ENCODE assay signal across 8 mouse cellular contexts in genomic region chr2:26507481-26507886, GRCm38 (mm10). TPM values are rescaled to one million over a fixed set of nuclear protein-coding genes. Genes with fewer than 3 reads are reported as not detected.
A peak's percentile ranks its signal among the peaks of the same experiment; 100 is the strongest.
DNase-seq lines count a peak whose midpoint lies in the region; ATAC-seq and TF ChIP-seq lines count a peak whose summit lies in the region.

No protein-coding gene starts in this region.

- peak overlapping the region; percentile 30 for H3K4me2 ChIP-seq in heart, embryonic 12.5 days
- H3K4me2 ChIP-seq in kidney, embryonic 15.5 days = peak overlapping the region; percentile 43

- peak; percentile 58 to 71 for DNase-seq in right cerebral cortex, postnatal 10 days (ENCODE audit: low spot score in 2 of 2)
- no peak for DNase-seq in right cerebral cortex, postnatal 14 days
- peak; percentile 54 for DNase-seq in embryo, embryonic 9.5 days (ENCODE audit: extremely low spot score)
- peak; percentile 79 for DNase-seq in lung, postnatal 25 days (ENCODE audit: low spot score)
- DNase-seq in layer of hippocampus, postnatal 14 days (ENCODE audit: low spot score in 2 of 2) = no peak

- peaks cover 40% of the 10 kb centered on the region for H3K4me1 ChIP-seq in heart, embryonic 12.5 days (replicated peaks)
- H3K4me1 ChIP-seq in kidney, embryonic 15.5 days = peaks cover 58% of the 10 kb centered on the region
- peaks cover 14% of the 10 kb centered on the region for H3K4me1 ChIP-seq in testis, adult 2 months (ENCODE audit: control insufficient read depth, insufficient read depth, low read length)

- no peak for TF ChIP-seq CTCF in testis, adult 2 months (IDR thresholded peaks at IDR 0.05; ENCODE audit: control insufficient read depth, insufficient read depth, insufficient replicate concordance, low read depth, low read length)

- no peaks in the 10 kb centered on the region for H3K36me3 ChIP-seq in heart, embryonic 12.5 days
- H3K36me3 ChIP-seq in kidney, embryonic 15.5 days = no peaks in the 10 kb centered on the region
- H3K36me3 ChIP-seq in testis, adult 2 months (ENCODE audit: control insufficient read depth, insufficient read depth, low read length) = no peaks in the 10 kb centered on the region

- 14% methylated on average over 7 of the region's 7 CpGs for WGBS in heart, embryonic 12.5 days
- 4% methylated on average over 7 of the region's 7 CpGs for WGBS in kidney, embryonic 15.5 days

- no peak overlapping the region for H3K9ac ChIP-seq in heart, embryonic 12.5 days
- H3K9ac ChIP-seq in kidney, embryonic 15.5 days = peak overlapping the region; percentile 40

- no peak overlapping the region for H3K4me3 ChIP-seq in heart, embryonic 12.5 days
- peak overlapping the region; percentile 3; the same call in 1 of the 2 replicates for H3K4me3 ChIP-seq in kidney, embryonic 15.5 days (replicated peaks)
- H3K4me3 ChIP-seq in testis, adult 2 months (ENCODE audit: control insufficient read depth, low read depth, low read length) = no peak overlapping the region

- peak overlapping the region; percentile 77 for H3K27ac ChIP-seq in heart, embryonic 12.5 days (ENCODE audit: poor library complexity, severe bottlenecking)
- H3K27ac ChIP-seq in kidney, embryonic 15.5 days = peak overlapping the region; percentile 97
- H3K27ac ChIP-seq in testis, adult 2 months (ENCODE audit: control insufficient read depth, insufficient read depth, low read depth, low read length) = peak overlapping the region; percentile 54; the same call in 1 of the 2 replicates

- ATAC-seq in heart, embryonic 12.5 days (ENCODE audit: insufficient number of reproducible peaks, low FRiP score) = no peak
- peak; percentile 41; the same call in 1 of the 2 replicates for ATAC-seq in kidney, embryonic 15.5 days (replicated peaks; ENCODE audit: low FRiP score)

- peaks cover 9% of the 10 kb centered on the region for H3K27me3 ChIP-seq in heart, embryonic 12.5 days (replicated peaks)
- no peaks in the 10 kb centered on the region for H3K27me3 ChIP-seq in kidney, embryonic 15.5 days
- no peaks in the 10 kb centered on the region for H3K27me3 ChIP-seq in testis, adult 2 months (ENCODE audit: control insufficient read depth, insufficient read depth, low read length)

- TF ChIP-seq POLR2A in testis, adult 2 months (IDR thresholded peaks at IDR 0.05; ENCODE audit: control insufficient read depth, low read depth, low read length) = no peak

- H3K9me3 ChIP-seq in heart, embryonic 12.5 days (replicated peaks) = no peaks in the 10 kb centered on the region
- H3K9me3 ChIP-seq in kidney, embryonic 15.5 days (replicated peaks) = no peaks in the 10 kb centered on the region

RNA-seq across cellular contexts. Expression of gene Notch1, which starts 9.0 kb away (rescaled TPM):
- polyA plus RNA-seq in heart, embryonic 12.5 days (2016; fragmentation: Nextera tagmentation; extraction: Ambion mirVana) = 20.4 TPM in 2 replicates
- polyA plus RNA-seq in kidney, embryonic 15.5 days (2015; fragmentation: Nextera tagmentation; extraction: Ambion mirVana) = 22.0 and 24.6 TPM in 2 replicates
- polyA plus RNA-seq in testis, adult 2 months (2012; rRNA removed) = 3.0 TPM in 2 replicates
- total RNA-seq in layer of hippocampus, postnatal 14 days (2021) = 10 to 100 TPM; 35.4 to 45.2 TPM

Comparison
In these comparisons a context has a peak if more than half of its experiments do, and no peak if none do; other contexts are left out.
1. DNase-seq: peak in right cerebral cortex, postnatal 10 days (2 of 2), embryo, embryonic 9.5 days (single experiment) and lung, postnatal 25 days (single experiment); none in right cerebral cortex, postnatal 14 days (single experiment) and layer of hippocampus, postnatal 14 days (0 of 2).
2. Peak in every context shown above with its lines, with median percentiles within 50 percentile points of each other: H3K27ac ChIP-seq.